Mouse (Mus musculus): ENCODE data around the gene Rreb1. TPM values are rescaled to one million over a fixed set of nuclear protein-coding genes. Genes with fewer than 3 reads are reported as not detected.

The Rreb1 gene
- polyA plus RNA-seq, 1 experiment from 2014 or later = 5.4 TPM

GRCm38 (mm10) chr13:37860789-37861188, 82.6 kb downstream of the Rreb1 start:
- 85% methylated on average over 3 of the region's 3 CpGs for WGBS
- H3K4me1 ChIP-seq (ENCODE audit: control insufficient read depth, insufficient read depth, low read length) = peaks cover 17% of the 10 kb centered on the region

GRCm38 (mm10) chr13:37862492-37862891, 84.3 kb downstream of the Rreb1 start:
- H3K9me3 ChIP-seq (ENCODE audit: control insufficient read depth, low read length) = no peaks in the 10 kb centered on the region
- no peaks in the 10 kb centered on the region for H3K27me3 ChIP-seq (ENCODE audit: control insufficient read depth, insufficient read depth, low read length)
- WGBS = 42% methylated on average over 6 of the region's 6 CpGs
- H3K9ac ChIP-seq (ENCODE audit: low read length) = no peak overlapping the region
- ATAC-seq (ENCODE audit: insufficient number of reproducible peaks, low FRiP score, low TSS enrichment, low read depth) = no peak
- peaks cover 23% of the 10 kb centered on the region for H3K4me1 ChIP-seq (ENCODE audit: control insufficient read depth, insufficient read depth, low read length)
- peak overlapping the region; percentile 47; the same call in 1 of the 2 replicates for H3K27ac ChIP-seq (replicated peaks; ENCODE audit: low read depth, low read length)
- no peak for DNase-seq (ENCODE audit: low spot score)
- 0 out of 2 replicates have a peak, but pooled peaks cover 2% of the 10 kb centered on the region for H3K36me3 ChIP-seq (ENCODE audit: control insufficient read depth, insufficient read depth, low read length)
- H3K4me2 ChIP-seq (ENCODE audit: low read depth, severe bottlenecking) = 0 out of 2 replicates have a peak overlapping the region, but pooled peaks have one; percentile 10
- no peak overlapping the region for H3K4me3 ChIP-seq (ENCODE audit: low read depth, low read length)

More at GRCm38 (mm10) chr13:37860789-37861188, 82.6 kb downstream of the Rreb1 start:
- DNase-seq (ENCODE audit: low spot score) (no peak), ATAC-seq (ENCODE audit: insufficient number of reproducible peaks, low FRiP score, low TSS enrichment, low read depth) (no peak)
- Histone ChIP-seq H3K9me3 (ENCODE audit: control insufficient read depth, low read length) (no peaks in the 10 kb centered on the region), H3K27me3 (ENCODE audit: control insufficient read depth, insufficient read depth, low read length) (no peaks in the 10 kb centered on the region), H3K27ac (replicated peaks; ENCODE audit: low read depth, low read length) (no peak overlapping the region), H3K9ac (ENCODE audit: low read length) (no peak overlapping the region), H3K4me2 (ENCODE audit: low read depth, severe bottlenecking) (no peak overlapping the region), H3K4me3 (ENCODE audit: low read depth, low read length) (no peak overlapping the region), H3K36me3 (ENCODE audit: control insufficient read depth, insufficient read depth, low read length) (0 out of 2 replicates have a peak, but pooled peaks cover 2% of the 10 kb centered on the region)

DNA sequence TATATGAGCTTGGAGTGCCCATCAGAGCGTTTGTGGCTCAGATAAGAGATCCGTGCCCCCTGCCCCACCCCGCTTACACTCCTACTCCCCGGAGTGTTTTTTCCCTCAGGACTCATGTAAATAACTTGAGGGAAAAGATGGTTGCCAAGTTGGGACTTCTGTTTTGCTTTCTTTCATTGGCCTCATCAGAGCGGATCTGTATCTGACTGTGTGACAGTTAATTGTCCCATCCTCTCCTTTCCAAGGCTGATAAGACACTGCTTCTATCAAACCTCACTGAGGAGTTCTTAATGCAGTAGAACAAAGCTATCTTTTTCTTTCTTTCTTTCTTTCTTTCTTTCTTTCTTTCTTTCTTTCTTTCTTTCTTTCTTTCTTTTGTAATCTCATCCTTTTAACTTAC, 85.4 kb downstream of the Rreb1 start:
- H3K4me3 ChIP-seq (ENCODE audit: low read depth, low read length) = no peak overlapping the region
- 89% methylated on average over 5 of the region's 5 CpGs for WGBS
- H3K27me3 ChIP-seq (ENCODE audit: control insufficient read depth, insufficient read depth, low read length) = no peaks in the 10 kb centered on the region
- DNase-seq (ENCODE audit: low spot score) = no peak
- H3K4me2 ChIP-seq (ENCODE audit: low read depth, severe bottlenecking) = no peak overlapping the region
- H3K9ac ChIP-seq (ENCODE audit: low read length) = no peak overlapping the region
- ATAC-seq (ENCODE audit: insufficient number of reproducible peaks, low FRiP score, low TSS enrichment, low read depth) = no peak
- peaks cover 17% of the 10 kb centered on the region for H3K4me1 ChIP-seq (ENCODE audit: control insufficient read depth, insufficient read depth, low read length)
- 0 out of 2 replicates have a peak, but pooled peaks cover 2% of the 10 kb centered on the region for H3K36me3 ChIP-seq (ENCODE audit: control insufficient read depth, insufficient read depth, low read length)
- no peak overlapping the region for H3K27ac ChIP-seq (replicated peaks; ENCODE audit: low read depth, low read length)
- no peaks in the 10 kb centered on the region for H3K9me3 ChIP-seq (ENCODE audit: control insufficient read depth, low read length)

DNA sequence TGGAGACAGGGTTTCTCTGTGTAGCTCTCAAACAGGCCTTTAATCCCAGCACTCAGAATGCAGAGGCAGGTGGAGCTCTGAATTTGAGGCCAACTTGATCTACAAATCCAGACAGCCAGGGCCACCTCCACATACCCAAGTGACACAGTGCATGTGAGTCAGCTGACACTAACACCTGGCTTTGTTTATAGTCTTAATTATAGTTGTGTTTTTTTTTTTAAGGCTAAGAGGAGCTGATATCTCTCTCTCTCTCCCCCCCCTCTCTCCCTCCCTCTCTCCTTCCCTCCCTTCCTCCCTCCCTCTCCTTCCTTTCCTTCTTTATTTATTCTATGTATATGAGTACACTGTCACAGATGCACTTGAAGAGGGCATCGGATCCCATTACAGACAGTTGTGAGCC, 86.5 kb downstream of the Rreb1 start:
- DNase-seq (ENCODE audit: low spot score) (no peak), ATAC-seq (ENCODE audit: insufficient number of reproducible peaks, low FRiP score, low TSS enrichment, low read depth) (no peak)
- WGBS = 93% methylated on average over 1 of the region's 1 CpGs
- Histone ChIP-seq H3K4me2 (ENCODE audit: low read depth, severe bottlenecking) (no peak overlapping the region), H3K9me3 (ENCODE audit: control insufficient read depth, low read length) (no peaks in the 10 kb centered on the region), H3K36me3 (ENCODE audit: control insufficient read depth, insufficient read depth, low read length) (0 out of 2 replicates have a peak, but pooled peaks cover 2% of the 10 kb centered on the region), H3K4me3 (ENCODE audit: low read depth, low read length) (no peak overlapping the region), H3K9ac (ENCODE audit: low read length) (no peak overlapping the region), H3K27ac (replicated peaks; ENCODE audit: low read depth, low read length) (no peak overlapping the region), H3K27me3 (ENCODE audit: control insufficient read depth, insufficient read depth, low read length) (no peaks in the 10 kb centered on the region), H3K4me1 (ENCODE audit: control insufficient read depth, insufficient read depth, low read length) (peaks cover 16% of the 10 kb centered on the region)

- Histone ChIP-seq H3K9me3 (ENCODE audit: control insufficient read depth, low read length) (no peaks in the 10 kb centered on the region), H3K36me3 (ENCODE audit: control insufficient read depth, insufficient read depth, low read length) (0 out of 2 replicates have a peak, but pooled peaks cover 2% of the 10 kb centered on the region), H3K4me1 (ENCODE audit: control insufficient read depth, insufficient read depth, low read length) (peaks cover 16% of the 10 kb centered on the region), H3K27me3 (ENCODE audit: control insufficient read depth, insufficient read depth, low read length) (no peaks in the 10 kb centered on the region), H3K4me3 (ENCODE audit: low read depth, low read length) (no peak overlapping the region), H3K9ac (ENCODE audit: low read length) (no peak overlapping the region), H3K27ac (replicated peaks; ENCODE audit: low read depth, low read length) (no peak overlapping the region), H3K4me2 (ENCODE audit: low read depth, severe bottlenecking) (no peak overlapping the region)
- no peak for DNase-seq (ENCODE audit: low spot score)
- 47% methylated on average over 5 of the region's 5 CpGs for WGBS
- no peak for ATAC-seq (ENCODE audit: insufficient number of reproducible peaks, low FRiP score, low TSS enrichment, low read depth)
These were observed 88.1 kb downstream of the Rreb1 start for GRCm38 (mm10) chr13:37866296-37866695.

- H3K27me3 ChIP-seq (ENCODE audit: control insufficient read depth, insufficient read depth, low read length) = no peaks in the 10 kb centered on the region
- 0 out of 2 replicates have a peak, but pooled peaks cover 2% of the 10 kb centered on the region for H3K36me3 ChIP-seq (ENCODE audit: control insufficient read depth, insufficient read depth, low read length)
- H3K9me3 ChIP-seq (ENCODE audit: control insufficient read depth, low read length) = no peaks in the 10 kb centered on the region
- H3K4me1 ChIP-seq (ENCODE audit: control insufficient read depth, insufficient read depth, low read length) = peaks cover 13% of the 10 kb centered on the region
- H3K9ac ChIP-seq (ENCODE audit: low read length) = no peak overlapping the region
- H3K27ac ChIP-seq (replicated peaks; ENCODE audit: low read depth, low read length) = no peak overlapping the region
- no peak overlapping the region for H3K4me2 ChIP-seq (ENCODE audit: low read depth, severe bottlenecking)
- no peak overlapping the region for H3K4me3 ChIP-seq (ENCODE audit: low read depth, low read length)
- ATAC-seq (ENCODE audit: insufficient number of reproducible peaks, low FRiP score, low TSS enrichment, low read depth) (no peak), DNase-seq (ENCODE audit: low spot score) (no peak)
- 73% methylated on average over 3 of the region's 3 CpGs for WGBS
These were observed 88.6 kb downstream of the Rreb1 start for GRCm38 (mm10) chr13:37866846-37867245.

DNA sequence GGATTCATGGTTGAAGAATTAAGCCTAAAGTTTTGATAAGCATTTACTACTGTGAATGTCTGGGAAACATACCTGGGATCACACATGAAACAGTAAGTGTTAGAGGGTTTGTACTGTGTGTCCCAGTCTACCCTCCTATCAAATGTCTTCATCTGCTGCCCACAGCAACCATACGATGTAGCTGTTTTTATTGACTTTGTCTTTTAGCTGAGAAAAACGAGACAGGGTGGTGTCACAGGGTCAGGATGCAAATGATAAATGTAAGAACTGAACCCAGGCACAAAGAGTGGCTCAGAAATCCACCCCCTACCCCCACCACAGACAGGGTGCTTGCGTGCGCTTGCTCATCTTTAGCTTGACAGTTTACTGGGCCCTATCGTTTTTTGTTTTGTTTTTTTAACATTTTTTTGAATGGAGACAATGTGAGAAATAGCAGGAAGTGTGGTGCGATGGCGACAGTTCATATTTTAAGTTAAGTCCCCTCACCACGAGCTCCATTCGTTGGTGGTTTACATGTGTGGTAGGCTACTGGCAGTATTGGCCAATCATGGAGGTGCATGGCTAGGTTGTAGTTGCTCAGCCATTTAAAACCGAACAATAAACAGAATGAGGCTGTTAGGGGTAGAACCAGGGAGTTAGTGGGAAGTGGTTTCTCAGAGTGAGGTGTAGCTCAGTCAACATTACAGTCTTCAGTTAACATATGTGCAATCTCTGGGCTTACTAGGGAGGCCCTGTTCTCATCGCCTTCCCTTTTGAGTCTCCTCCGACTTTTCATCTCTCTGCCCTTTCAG, 92.1 kb downstream of the Rreb1 start:
- Histone ChIP-seq H3K27ac (replicated peaks; ENCODE audit: low read depth, low read length) (no peak overlapping the region), H3K9ac (ENCODE audit: low read length) (no peak overlapping the region), H3K4me2 (ENCODE audit: low read depth, severe bottlenecking) (no peak overlapping the region), H3K9me3 (ENCODE audit: control insufficient read depth, low read length) (no peaks in the 10 kb centered on the region), H3K27me3 (ENCODE audit: control insufficient read depth, insufficient read depth, low read length) (no peaks in the 10 kb centered on the region), H3K36me3 (ENCODE audit: control insufficient read depth, insufficient read depth, low read length) (no peaks in the 10 kb centered on the region), H3K4me1 (ENCODE audit: control insufficient read depth, insufficient read depth, low read length) (peaks cover 6% of the 10 kb centered on the region; the same call in 1 of the 2 replicates), H3K4me3 (ENCODE audit: low read depth, low read length) (no peak overlapping the region)
- ATAC-seq (ENCODE audit: insufficient number of reproducible peaks, low FRiP score, low TSS enrichment, low read depth) = no peak
- WGBS = 85% methylated on average over 12 of the region's 12 CpGs
- no peak for DNase-seq (ENCODE audit: low spot score)

GRCm38 (mm10) chr13:37872142-37872835, 94.1 kb downstream of the Rreb1 start:
- H3K9ac ChIP-seq (ENCODE audit: low read length) = no peak overlapping the region

More at GRCm38 (mm10) chr13:37872142-37872835, 94.1 kb downstream of the Rreb1 start:
- Histone ChIP-seq H3K4me1 (ENCODE audit: control insufficient read depth, insufficient read depth, low read length) (no peaks in the 10 kb centered on the region), H3K36me3 (ENCODE audit: control insufficient read depth, insufficient read depth, low read length) (no peaks in the 10 kb centered on the region), H3K27ac (replicated peaks; ENCODE audit: low read depth, low read length) (no peak overlapping the region), H3K4me3 (ENCODE audit: low read depth, low read length) (no peak overlapping the region), H3K27me3 (ENCODE audit: control insufficient read depth, insufficient read depth, low read length) (no peaks in the 10 kb centered on the region), H3K4me2 (ENCODE audit: low read depth, severe bottlenecking) (no peak overlapping the region), H3K9me3 (ENCODE audit: control insufficient read depth, low read length) (no peaks in the 10 kb centered on the region)
- ATAC-seq (ENCODE audit: insufficient number of reproducible peaks, low FRiP score, low TSS enrichment, low read depth) (no peak), DNase-seq (ENCODE audit: low spot score) (no peak)
- 92% methylated on average over 2 of the region's 2 CpGs for WGBS

Data from limb, embryonic 11.5 days (tissue).